Mouse (Mus musculus) left cerebral cortex, postnatal 4 days (tissue): ENCODE results near the gene Magt1. TPM values are rescaled to one million over a fixed set of nuclear protein-coding genes. Genes with fewer than 3 reads are reported as not detected.
"Not testable (repeated sequence)": the region's sequence is repeated elsewhere in the genome, so short reads cannot be mapped to it uniquely, and the experiment has no call there.

Source experiments
- DNase-seq: peaks from one replicate; pipeline ENCODE4 v3.0.0-alpha.2; 2022
- intact Hi-C: fragments of 180-260 bp; cut with DNase I; formaldehyde crosslinking; loops from one replicate; pipeline ENCODE4 v1.15.1; 2025
- total RNA-seq, 2 experiments: library from RNA; stranded (reverse); gene quantifications; 2 replicates each; pipeline ENCODE4 v1.2.3; 2021

Gene Magt1
- total RNA-seq, 2 experiments from 2014 or later: 15.7 to 16.2 TPM

DNA sequence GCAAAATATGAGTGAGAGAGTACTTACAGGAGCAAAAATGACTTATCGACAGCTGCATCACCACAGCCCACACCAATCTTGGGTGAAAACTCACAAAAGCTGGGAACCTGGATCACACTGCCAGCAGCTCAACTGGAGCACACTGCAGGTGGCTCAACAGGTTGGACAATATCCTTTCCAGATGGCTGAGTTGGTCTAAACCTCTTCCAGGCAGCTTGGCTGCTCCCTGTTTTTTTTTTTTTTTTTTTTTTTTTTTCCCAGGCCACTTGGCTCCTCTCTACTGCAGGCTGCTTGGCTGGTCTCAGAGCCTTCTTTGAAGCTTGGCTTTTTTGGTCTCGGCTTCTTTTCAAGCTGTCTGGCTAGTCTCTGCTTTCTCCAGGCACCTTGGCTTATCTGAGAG lies 57.7 kb downstream of the Magt1 start:
- no peak for DNase-seq
- intact Hi-C loops: no loop called here

DNA sequence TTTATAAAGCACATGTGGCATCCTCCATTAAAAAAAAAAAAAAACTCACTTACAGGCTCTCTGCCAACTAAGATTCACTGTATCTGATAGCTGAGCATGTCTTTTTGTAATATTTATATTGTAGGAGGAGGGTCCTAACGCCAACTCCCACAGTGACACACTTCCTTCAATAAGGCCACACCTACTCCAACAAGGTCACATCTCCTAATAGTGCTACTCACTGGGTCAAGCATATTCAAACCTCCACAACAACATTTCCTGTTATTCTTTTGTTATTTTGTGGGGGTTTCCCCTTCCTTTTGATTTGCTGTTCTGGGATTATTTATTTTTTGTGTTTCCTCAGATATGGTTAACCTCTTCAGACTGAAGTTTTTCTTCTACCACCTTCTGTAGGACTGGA lies 65.3 kb downstream of the Magt1 start:
- intact Hi-C loops: no loop called here

DNA sequence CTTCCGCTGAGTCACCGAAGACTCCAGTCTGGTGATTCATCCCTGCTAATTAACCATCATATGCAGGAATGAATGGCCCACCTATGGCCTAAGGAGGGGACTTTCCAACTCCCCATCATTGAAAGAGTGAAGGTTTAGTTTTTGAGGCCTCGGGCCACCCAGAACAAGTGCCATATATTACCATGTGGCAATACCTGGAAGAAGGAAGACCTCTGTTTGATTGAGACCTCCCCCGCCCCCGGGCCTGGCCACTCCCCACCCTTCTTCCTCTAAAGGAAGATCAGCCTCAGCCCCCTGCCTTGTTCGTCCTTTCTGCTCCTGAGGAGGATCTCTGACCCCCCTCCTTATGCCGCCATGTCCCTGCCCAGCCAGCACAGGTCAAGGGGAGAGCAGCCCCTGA lies 72.5 kb downstream of the Magt1 start:
- intact Hi-C loops: no loop called here
- DNase-seq: no peak

More for the DNA sequence above, 65.3 kb downstream of the Magt1 start:
- no peak for DNase-seq

DNA sequence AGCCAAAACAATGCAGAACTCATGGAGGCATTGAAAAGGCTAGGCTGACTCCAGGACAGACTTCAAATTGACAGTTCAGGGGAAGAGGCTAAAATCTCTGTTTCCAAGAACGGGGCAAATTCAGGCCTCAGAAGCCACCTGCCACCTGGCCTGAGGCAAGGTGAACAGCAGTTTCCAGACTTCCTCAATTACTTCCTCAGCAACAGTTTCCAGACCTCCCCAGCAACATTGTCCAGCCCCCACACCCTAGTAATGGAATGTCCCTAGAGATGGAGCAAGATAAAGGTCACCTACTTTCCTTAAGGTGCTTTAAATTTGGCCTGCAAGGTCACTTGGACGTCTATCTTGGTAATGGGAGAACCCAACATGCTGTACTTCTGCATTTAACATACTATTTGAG lies 74.0 kb downstream of the Magt1 start:
- no peak for DNase-seq
- intact Hi-C loops: no loop called here

DNA sequence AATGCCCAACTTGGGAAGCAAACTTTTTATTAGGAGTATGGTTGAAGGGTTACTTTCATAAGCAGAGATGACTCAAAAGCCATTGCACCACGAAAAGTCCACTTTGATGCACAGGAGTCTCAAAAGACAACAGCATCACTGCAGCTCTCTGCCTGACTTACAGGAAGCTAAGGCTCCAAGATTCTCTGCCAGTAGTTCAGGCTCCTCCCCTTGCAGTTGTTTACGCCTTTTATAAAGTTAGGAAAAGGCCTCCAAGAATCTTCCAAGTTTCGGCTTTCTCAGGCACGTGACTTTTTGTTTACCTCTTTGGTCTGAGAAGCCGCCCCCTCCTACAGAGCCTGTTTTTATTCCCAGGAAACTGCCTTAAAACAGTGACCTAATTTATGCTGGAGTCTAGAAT lies 77.4 kb downstream of the Magt1 start:
- no peak for DNase-seq
- intact Hi-C loops: no loop called here

DNA sequence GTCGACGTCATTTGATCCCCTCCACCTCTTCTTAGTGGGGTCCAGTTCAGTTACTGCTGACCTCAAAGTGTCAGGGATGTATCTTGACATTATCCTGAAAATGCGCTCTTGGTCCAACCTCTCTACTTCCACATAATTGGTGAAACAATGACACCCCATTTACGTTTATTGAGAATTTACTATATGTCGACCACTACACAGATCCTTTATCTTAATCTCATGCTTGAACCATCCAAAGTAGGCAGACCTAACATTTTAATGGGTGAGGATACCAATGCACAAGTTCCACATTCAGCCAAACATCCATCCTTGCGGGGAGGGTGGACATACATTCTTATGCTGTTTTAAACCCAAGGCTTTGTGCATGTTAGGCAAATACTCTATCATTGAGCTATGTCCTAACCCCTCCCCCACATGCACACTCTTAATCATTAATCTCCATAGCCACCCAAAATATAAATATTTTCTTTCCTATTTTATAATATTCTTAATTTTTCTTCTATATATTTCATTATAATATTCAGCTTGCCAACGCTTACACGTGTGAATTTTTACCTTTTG lies 82.1 kb downstream of the Magt1 start:
- no peak for DNase-seq
- intact Hi-C loops: no loop called here

DNA sequence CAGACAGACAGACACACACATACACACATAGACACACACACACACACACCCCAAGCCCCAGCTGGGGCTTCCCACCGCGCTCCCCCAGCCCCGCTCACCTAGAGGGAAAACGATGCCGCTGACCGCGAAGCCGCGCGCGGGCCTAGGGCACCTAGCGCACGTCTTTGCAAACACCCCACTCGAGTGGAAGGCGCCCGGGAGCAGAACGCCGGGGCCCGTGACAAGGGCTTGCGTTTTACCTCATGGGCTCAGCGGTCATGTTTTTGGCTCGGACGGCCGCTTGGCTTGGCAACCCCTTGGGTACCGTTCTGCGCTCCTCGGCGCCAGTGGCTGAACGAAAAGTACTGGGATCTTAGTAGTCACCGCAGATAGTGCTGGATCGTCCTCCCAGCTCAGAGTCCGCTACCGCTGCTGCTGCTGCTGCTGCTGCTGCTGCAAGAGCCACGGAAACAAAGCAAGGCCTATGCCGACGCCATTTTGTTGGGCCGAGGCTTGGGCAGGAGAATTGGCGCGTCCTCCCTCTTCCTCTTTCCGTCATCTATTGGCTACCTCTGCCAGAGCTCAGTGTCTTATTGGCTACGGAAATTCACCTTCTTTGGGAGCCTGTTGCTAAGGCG lies 82.7 kb downstream of the Magt1 start, which contains the start of gene Atrx:
Gene Atrx (minus strand): TSS at position 543 of the 617 bp plus-strand sequence.
- DNase-seq: peak; percentile 76
- intact Hi-C loops: no loop called here

DNA sequence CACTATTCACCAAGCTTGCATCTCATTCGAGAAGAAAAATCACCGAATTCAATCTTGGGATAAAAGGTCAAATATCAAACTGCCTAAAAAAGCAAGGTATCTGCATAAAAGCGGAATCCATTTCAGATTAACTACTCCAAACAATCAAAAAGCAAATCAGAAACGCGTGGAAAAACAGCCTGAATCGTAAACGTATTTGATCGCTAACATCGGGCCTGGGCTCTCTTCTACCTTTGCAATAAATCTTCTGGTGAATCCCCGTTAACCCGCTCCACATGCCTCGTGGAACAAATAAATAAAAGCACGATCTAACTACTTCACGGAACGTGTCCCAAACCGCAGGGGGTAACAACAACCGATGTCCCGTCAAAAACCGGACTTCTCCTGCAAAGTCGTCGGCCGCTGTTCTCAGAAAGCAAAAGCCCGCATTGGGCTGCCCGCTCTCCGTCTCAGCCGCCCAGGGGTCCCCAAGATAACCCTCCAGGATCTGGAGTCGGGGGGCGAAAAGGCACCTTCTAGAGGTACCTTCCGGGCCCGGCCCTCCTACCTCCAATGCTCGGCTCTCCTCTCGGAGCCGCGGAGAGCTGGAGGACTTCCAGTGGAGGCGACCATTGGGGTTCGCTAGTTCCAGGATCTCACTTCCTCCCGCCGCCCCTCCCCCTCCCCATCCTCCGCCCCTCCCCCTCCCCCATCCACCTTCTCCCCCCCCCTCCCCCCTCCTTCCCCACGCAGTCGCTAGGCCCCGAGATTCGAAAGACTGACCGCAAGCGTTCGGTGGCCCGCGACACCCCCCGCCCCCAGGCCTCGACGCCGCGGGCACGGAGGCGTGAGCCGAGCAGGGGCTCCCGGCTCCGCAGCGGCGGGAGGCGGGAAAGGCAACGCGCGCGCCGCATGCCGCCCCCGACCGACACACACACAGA lies 83.5 kb downstream of the Magt1 start:
- DNase-seq: peak; percentile 62
- intact Hi-C loops: no loop called here

DNA sequence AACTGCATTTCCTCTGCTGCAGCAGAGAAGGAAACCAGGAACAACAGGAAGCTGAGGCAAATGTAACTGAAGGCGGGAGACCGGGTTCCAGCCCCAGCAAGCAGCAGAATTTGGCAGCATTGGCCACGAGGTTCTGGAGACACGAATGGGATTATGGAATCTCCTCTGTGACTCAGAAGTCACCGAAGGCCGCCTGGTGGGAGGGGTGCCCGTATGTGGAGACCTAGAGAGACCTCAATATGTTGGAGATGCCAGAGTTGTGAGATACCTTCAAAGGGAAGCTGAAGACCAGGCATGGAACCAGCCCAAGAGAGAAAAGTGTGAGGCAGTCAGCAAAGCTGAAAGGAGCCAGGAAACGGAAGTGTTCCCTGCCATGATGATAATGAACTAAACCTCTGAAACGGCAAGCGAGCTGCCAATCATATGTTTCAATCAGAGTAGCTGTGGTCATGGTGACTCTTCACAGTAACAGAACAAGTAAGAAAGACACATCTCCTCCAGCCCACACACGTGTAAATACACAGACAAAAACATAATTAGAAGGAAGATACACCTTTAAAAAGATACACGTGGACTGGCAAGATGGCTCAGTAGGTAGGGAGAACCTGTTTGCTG lies 85.5 kb downstream of the Magt1 start:
- DNase-seq: no peak
- intact Hi-C loops: no loop called here

DNA sequence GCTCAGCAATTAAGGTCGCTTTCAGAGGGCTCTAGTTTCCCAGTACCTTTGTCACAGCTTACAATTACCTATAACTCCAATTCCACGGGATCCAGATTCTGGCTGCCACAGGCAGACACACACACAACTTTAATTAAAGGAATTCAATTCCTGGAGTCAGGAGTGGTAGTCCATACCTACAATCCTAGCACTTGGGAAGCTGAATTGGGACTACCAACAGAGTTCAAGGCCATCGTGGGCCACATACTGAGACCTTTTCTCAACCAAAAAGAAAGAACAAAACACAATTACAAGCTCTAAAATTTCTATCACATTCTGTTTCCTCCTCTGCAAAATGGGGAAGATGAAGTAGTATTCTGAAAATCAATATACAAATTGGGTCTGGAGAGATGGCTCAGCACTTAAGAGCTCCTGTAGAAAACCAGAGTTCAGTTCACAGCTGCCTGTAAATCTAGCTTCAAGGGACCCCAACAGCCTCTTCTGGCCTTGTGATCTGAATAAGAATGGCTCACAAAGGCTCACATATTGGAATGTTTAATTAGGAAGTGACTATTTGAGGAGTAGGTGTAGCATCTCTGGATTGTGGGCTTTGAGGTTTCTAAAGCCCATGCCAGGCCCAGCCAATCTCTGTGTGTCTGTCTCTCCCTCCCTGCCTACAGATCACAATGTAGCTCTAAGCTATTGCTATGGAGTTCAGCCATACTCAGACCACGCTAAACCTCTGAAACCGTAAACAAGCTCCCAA lies 87.2 kb downstream of the Magt1 start:
- intact Hi-C loops: no loop called here
- DNase-seq: no peak

DNA sequence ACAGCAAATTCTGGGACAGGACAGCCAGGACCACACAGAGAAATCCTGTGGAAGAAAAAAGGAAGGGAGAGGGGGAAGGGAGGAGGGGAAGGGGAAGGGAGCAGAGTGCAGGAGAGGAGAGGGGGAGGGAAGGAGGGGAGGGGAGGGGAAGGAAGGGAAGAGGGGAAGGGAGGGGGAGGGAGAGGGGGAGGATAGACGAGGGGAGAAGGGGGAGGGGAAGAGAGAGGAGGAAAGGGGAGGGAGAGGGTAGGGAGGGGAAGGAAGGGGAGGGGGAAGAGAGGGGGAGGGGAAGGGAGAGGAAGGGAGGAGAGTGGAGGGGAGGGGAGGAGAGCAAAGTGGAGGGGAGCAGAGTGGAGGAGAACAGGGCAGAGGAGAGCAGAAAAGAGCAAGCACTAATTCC lies 87.8 kb downstream of the Magt1 start:
- DNase-seq: no peak
- intact Hi-C loops: no loop called here

DNA sequence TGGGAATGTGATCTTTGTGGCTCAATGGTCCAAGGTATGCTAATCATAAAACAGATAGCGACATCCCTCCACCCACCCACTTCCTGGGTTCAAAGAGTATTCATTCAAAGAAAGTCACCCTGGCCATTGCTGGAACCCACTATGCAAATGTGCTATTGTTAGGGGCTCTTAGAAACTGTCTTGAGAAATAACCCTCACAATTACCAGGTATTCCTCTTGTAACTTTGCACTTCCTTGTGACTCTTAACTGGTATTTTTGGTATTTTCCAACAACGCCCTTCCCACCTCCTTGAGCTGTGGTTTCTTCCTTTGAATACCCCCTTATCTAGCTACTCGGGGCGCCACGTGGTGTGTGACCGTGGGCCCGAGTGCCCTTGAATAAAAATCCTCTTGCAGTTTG lies 88.7 kb downstream of the Magt1 start:
- intact Hi-C loops: not testable (repeated sequence)

DNA sequence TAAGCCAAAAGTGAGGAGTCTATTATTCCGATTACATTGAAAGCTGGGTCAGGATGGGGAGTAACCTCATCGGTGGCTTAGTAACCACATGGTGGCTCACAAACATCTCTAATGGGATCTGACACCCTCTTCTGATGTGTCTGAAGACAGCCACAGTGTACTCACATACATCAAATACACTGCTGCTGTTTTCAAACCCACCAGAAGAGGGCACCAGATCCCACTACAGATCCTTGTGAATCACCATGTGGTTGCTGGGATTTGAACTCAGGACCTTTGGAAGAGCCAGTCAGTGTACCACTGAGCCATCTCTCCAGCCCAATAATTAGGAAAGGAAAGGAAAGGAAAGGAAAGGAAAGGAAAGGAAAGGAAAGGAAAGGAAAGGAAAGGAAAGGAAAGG lies 90.3 kb downstream of the Magt1 start:
- peak; percentile 7 for DNase-seq
- intact Hi-C loops: no loop called here

More for the DNA sequence above, 88.7 kb downstream of the Magt1 start:
- not testable (repeated sequence) for DNase-seq

Other genes starting within 250 kb of the Magt1 start
- gene Fgf16, start 247.6 kb downstream of the Magt1 start, total RNA-seq: 1 to 10 TPM in 1 of 2 experiments, under 1 TPM in 1; 0.77 to 1.5 TPM
- 100 to 1,000 TPM; 265 to 275 TPM for gene Atrx, start 82.5 kb downstream of the Magt1 start, total RNA-seq
- gene Cox7b, start 3.8 kb upstream of the Magt1 start, total RNA-seq: 100 to 1,000 TPM; 270 to 271 TPM
- 10 to 100 TPM; 12.1 to 14.2 TPM for gene Atp7a, start 15.4 kb upstream of the Magt1 start, total RNA-seq
- under 1 TPM; 0.36 to 0.60 TPM for gene Tlr13, start 131.3 kb upstream of the Magt1 start, total RNA-seq
- 100 to 1,000 TPM; 211 to 234 TPM for gene Pgk1, start 175.2 kb upstream of the Magt1 start, total RNA-seq
- gene Taf9b, start 209.3 kb upstream of the Magt1 start, total RNA-seq: 10 to 100 TPM; 19.0 to 19.6 TPM
- not detected for gene Fnd3c2, start 243.5 kb upstream of the Magt1 start, total RNA-seq